Mouse (Mus musculus): ENCODE measurements around the gene Atp1a3.

DNA sequence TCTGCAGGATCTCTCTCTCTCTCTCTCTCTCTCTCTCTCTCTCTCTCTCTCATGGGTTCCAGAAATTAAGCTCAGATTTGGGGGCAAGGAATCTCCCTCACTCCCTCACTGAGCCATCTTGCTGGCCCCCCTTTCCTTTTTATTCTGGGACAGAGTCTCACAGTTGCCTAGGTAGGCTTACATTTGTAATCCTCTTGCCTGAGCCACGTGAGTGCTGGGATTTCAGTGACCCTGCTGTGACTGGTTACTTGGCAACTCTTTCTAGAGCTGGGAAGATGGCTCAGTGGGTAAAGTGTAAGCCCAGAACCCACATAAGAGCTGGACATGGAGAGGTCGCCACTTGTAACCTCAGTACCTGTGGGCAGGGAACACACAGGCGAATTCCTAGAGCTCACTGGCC lies 25.8 kb upstream of the Atp1a3 start:
- TF ChIP-seq CTCF (IDR thresholded peaks at IDR 0.05; ENCODE audit: low read depth) (no peak), EP300 (IDR thresholded peaks at IDR 0.05; ENCODE audit: low read depth) (no peak)
